In the genomic region with DNA sequence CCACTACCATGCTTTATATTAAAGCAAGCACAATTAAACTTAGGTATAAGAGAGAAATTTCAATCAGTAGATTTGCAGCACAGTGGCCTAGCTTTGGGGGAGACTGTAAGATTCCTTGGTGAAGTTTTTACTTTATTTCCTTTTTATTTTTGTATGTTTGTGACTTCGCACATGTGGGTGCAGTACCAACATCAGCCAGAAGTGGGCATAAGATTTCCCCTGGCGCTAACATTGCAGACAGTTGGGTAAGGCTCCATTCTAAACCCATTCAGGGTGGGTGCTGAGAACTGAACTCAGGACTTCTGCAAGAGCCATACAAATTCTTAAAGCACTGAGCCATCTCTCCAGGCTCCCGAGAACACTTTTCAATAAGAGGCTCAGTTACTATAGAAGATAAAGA, we compare ENCODE assay signal across 10 mouse cellular contexts.
DNase-seq lines count a peak whose midpoint lies in the region; ATAC-seq lines count a peak whose summit lies in the region.
"Had no signal": no experiment of that assay in that cellular context is flagged by ENCODE, and none has a peak within 500 bp of the region (broad histone marks: within the 10 kb centered on the region; RNA-seq: fewer than 3 reads in every experiment).

No protein-coding gene starts in this region.

- no peaks in the 10 kb centered on the region for H3K9me3 ChIP-seq in hindbrain, embryonic 13.5 days
- no peaks in the 10 kb centered on the region for H3K9me3 ChIP-seq in hindbrain, embryonic 12.5 days (replicated peaks)
- no peaks in the 10 kb centered on the region for H3K9me3 ChIP-seq in intestine, embryonic 14.5 days (ENCODE audit: control insufficient read depth, low read length)
- H3K9me3 ChIP-seq: heart, embryonic 15.5 days; liver, embryonic 15.5 days had no signal

- H3K4me3 ChIP-seq in hindbrain, embryonic 13.5 days: no peak overlapping the region
- no peak overlapping the region for H3K4me3 ChIP-seq in hindbrain, embryonic 12.5 days
- no peak overlapping the region for H3K4me3 ChIP-seq in intestine, embryonic 14.5 days (ENCODE audit: low read depth, low read length)
- H3K4me3 ChIP-seq: heart, embryonic 15.5 days; liver, embryonic 15.5 days had no signal

- WGBS in hindbrain, embryonic 13.5 days: 93% methylated on average over 3 of the region's 3 CpGs
- WGBS in hindbrain, embryonic 12.5 days: 89% methylated on average over 3 of the region's 3 CpGs
- WGBS in intestine, embryonic 14.5 days: 88% methylated on average over 3 of the region's 3 CpGs

- H3K27me3 ChIP-seq in hindbrain, embryonic 13.5 days: 0 out of 2 replicates have a peak, but pooled peaks cover 8% of the 10 kb centered on the region
- no peaks in the 10 kb centered on the region for H3K27me3 ChIP-seq in hindbrain, embryonic 12.5 days
- H3K27me3 ChIP-seq in intestine, embryonic 14.5 days (replicated peaks; ENCODE audit: control insufficient read depth, insufficient read depth, low read length): no peaks in the 10 kb centered on the region
- H3K27me3 ChIP-seq: liver, embryonic 15.5 days had no signal

- H3K27ac ChIP-seq in hindbrain, embryonic 13.5 days: peak overlapping the region; percentile 84
- no peak overlapping the region for H3K27ac ChIP-seq in hindbrain, embryonic 12.5 days
- 0 out of 2 replicates have a peak overlapping the region, but pooled peaks have one; percentile 82 for H3K27ac ChIP-seq in intestine, embryonic 14.5 days (ENCODE audit: low read depth)
- H3K27ac ChIP-seq: heart, embryonic 15.5 days; liver, embryonic 15.5 days had no signal

- peak; percentile 26 for DNase-seq in thymus, postnatal 0 days (ENCODE audit: low spot score)
- DNase-seq in thymus, adult 18-20 months: no peak
- DNase-seq in intestine, embryonic 14.5 days (ENCODE audit: low spot score): no peak
- DNase-seq in ovary, postnatal 14 days (ENCODE audit: low spot score): no peak
- DNase-seq in adrenal gland, adult 18-20 months (ENCODE audit: low spot score in 2 of 2): no peak
- DNase-seq in layer of hippocampus, postnatal 14 days (ENCODE audit: low spot score in 2 of 2): no peak

- no peak overlapping the region; the same call in 1 of the 2 replicates for H3K9ac ChIP-seq in hindbrain, embryonic 13.5 days
- no peak overlapping the region for H3K9ac ChIP-seq in hindbrain, embryonic 12.5 days
- H3K9ac ChIP-seq in intestine, embryonic 14.5 days (ENCODE audit: low read length): no peak overlapping the region
- H3K9ac ChIP-seq: heart, embryonic 15.5 days; liver, embryonic 15.5 days had no signal

- H3K4me2 ChIP-seq in hindbrain, embryonic 13.5 days: no peak overlapping the region
- no peak overlapping the region for H3K4me2 ChIP-seq in hindbrain, embryonic 12.5 days (replicated peaks)
- H3K4me2 ChIP-seq in intestine, embryonic 14.5 days (ENCODE audit: low read length): peak overlapping the region; percentile 50; the same call in 1 of the 2 replicates
- H3K4me2 ChIP-seq: liver, embryonic 15.5 days had no signal

- H3K4me1 ChIP-seq in hindbrain, embryonic 13.5 days (replicated peaks): peaks cover 19% of the 10 kb centered on the region
- peaks cover 10% of the 10 kb centered on the region; the same call in 1 of the 2 replicates for H3K4me1 ChIP-seq in hindbrain, embryonic 12.5 days
- H3K4me1 ChIP-seq in intestine, embryonic 14.5 days (replicated peaks; ENCODE audit: control insufficient read depth, insufficient read depth, low read length): peaks cover 3% of the 10 kb centered on the region; the same call in 1 of the 2 replicates

- no peaks in the 10 kb centered on the region for H3K36me3 ChIP-seq in hindbrain, embryonic 13.5 days
- no peaks in the 10 kb centered on the region for H3K36me3 ChIP-seq in hindbrain, embryonic 12.5 days
- no peaks in the 10 kb centered on the region for H3K36me3 ChIP-seq in intestine, embryonic 14.5 days (ENCODE audit: control insufficient read depth, insufficient read depth, low read length)
- H3K36me3 ChIP-seq: heart, embryonic 15.5 days; liver, embryonic 15.5 days had no signal

- ATAC-seq in hindbrain, embryonic 13.5 days (ENCODE audit: low FRiP score): no peak
- no peak for ATAC-seq in hindbrain, embryonic 12.5 days (ENCODE audit: low FRiP score)
- no peak for ATAC-seq in intestine, embryonic 14.5 days (replicated peaks; ENCODE audit: low FRiP score, low TSS enrichment, low read depth)
